Mouse (Mus musculus): Measurements from ENCODE around the gene Gm5565. TPM values are rescaled to one million over a fixed set of nuclear protein-coding genes. Genes with fewer than 3 reads are reported as not detected.

Gm5565 gene
- total RNA-seq, 2 experiments from 2014 or later = not detected

Other genes starting within 250 kb of the Gm5565 start
- not detected for gene Cyp3a25, start 150.9 kb downstream of the Gm5565 start, total RNA-seq (2021)
- gene Cyp3a59, start 81.3 kb downstream of the Gm5565 start, total RNA-seq (2021) = not detected
- gene Gm6309, start 10.2 kb upstream of the Gm5565 start, total RNA-seq (2021) = not detected
- 1 to 10 TPM in 1 of 2 experiments, under 1 TPM in 1; 0.59 to 1.2 TPM for gene 1700001J03Rik, start 24.8 kb upstream of the Gm5565 start, total RNA-seq (2021)
- gene Rnf6, start 61.0 kb upstream of the Gm5565 start, total RNA-seq (2021) = 10 to 100 TPM; 60.8 to 64.6 TPM
- gene Cdk8, start 70.7 kb upstream of the Gm5565 start, total RNA-seq (2021) = 10 to 100 TPM; 39.7 to 48.8 TPM
- 100 to 1,000 TPM in 1 of 2 experiments, 10 to 100 TPM in 1; 97.5 to 111 TPM for gene Wasf3, start 224.4 kb upstream of the Gm5565 start, total RNA-seq (2021)

Measured in layer of hippocampus, postnatal 25 days (tissue).